Mouse (Mus musculus): ENCODE data around the gene Ccdc182.

GRCm38 (mm10) chr11:88294394-88294710 is 494 bp downstream of the Ccdc182 start:
- no peak for TF ChIP-seq CTCF (conservative IDR thresholded peaks at IDR 0.05; ENCODE audit: insufficient read depth, insufficient read length, low read depth, low read length)
- TF ChIP-seq POLR2A (IDR thresholded peaks at IDR 0.05; ENCODE audit: low read depth, low read length): no peak

Data from kidney, adult 2 months (tissue).